Mouse (Mus musculus): Measurements from ENCODE around the gene Tmem189. TPM values are rescaled to one million over a fixed set of nuclear protein-coding genes. Genes with fewer than 3 reads are reported as not detected.

Gene Tmem189
- polyA plus RNA-seq, 1 experiment: 113 TPM

- no peak for TF ChIP-seq CTCF (IDR thresholded peaks at IDR 0.05; ENCODE audit: borderline replicate concordance, insufficient read depth, low read depth, low read length)
- WGBS: 41% methylated on average over 6 of the region's 6 CpGs
- no peak for DNase-seq
- Histone ChIP-seq H3K4me3 (replicated peaks; ENCODE audit: insufficient read depth, low read depth, low read length) (no peak overlapping the region), H3K27me3 (ENCODE audit: control insufficient read depth, insufficient read depth, low read length) (no peaks in the 10 kb centered on the region), H3K4me1 (ENCODE audit: control insufficient read depth, insufficient read depth, low read length) (no peaks in the 10 kb centered on the region), H3K27ac (ENCODE audit: insufficient read depth, low read length) (no peak overlapping the region)
These were observed 21.0 kb upstream of the Tmem189 start for GRCm38 (mm10) chr2:167710574-167710973.

- WGBS: 66% methylated on average over 6 of the region's 6 CpGs
- TF ChIP-seq POLR2A (IDR thresholded peaks at IDR 0.05; ENCODE audit: borderline replicate concordance, insufficient read depth, low read length) (no peak), CTCF (IDR thresholded peaks at IDR 0.05; ENCODE audit: borderline replicate concordance, insufficient read depth, low read depth, low read length) (no peak)
- no peak for DNase-seq
- Histone ChIP-seq H3K27me3 (ENCODE audit: control insufficient read depth, insufficient read depth, low read length) (no peaks in the 10 kb centered on the region), H3K27ac (ENCODE audit: insufficient read depth, low read length) (no peak overlapping the region), H3K4me3 (replicated peaks; ENCODE audit: insufficient read depth, low read depth, low read length) (no peak overlapping the region), H3K4me1 (ENCODE audit: control insufficient read depth, insufficient read depth, low read length) (no peaks in the 10 kb centered on the region)
These were observed 20.3 kb upstream of the Tmem189 start for GRCm38 (mm10) chr2:167709969-167710368.

- Histone ChIP-seq H3K4me3 (replicated peaks; ENCODE audit: insufficient read depth, low read depth, low read length) (no peak overlapping the region), H3K27me3 (ENCODE audit: control insufficient read depth, insufficient read depth, low read length) (no peaks in the 10 kb centered on the region)
These were observed 18.8 kb upstream of the Tmem189 start for GRCm38 (mm10) chr2:167708373-167708772.

GRCm38 (mm10) chr2:167706183-167706939 is 16.7 kb upstream of the Tmem189 start:
- Histone ChIP-seq H3K27me3 (ENCODE audit: control insufficient read depth, insufficient read depth, low read length) (no peaks in the 10 kb centered on the region), H3K4me3 (replicated peaks; ENCODE audit: insufficient read depth, low read depth, low read length) (no peak overlapping the region), H3K4me1 (ENCODE audit: control insufficient read depth, insufficient read depth, low read length) (no peaks in the 10 kb centered on the region), H3K27ac (ENCODE audit: insufficient read depth, low read length) (no peak overlapping the region)
- no peak for DNase-seq
- no peak for TF ChIP-seq POLR2A (IDR thresholded peaks at IDR 0.05; ENCODE audit: borderline replicate concordance, insufficient read depth, low read length)
- TF ChIP-seq CTCF (IDR thresholded peaks at IDR 0.05; ENCODE audit: borderline replicate concordance, insufficient read depth, low read depth, low read length): no peak
- WGBS: 83% methylated on average over 11 of the region's 11 CpGs

More at GRCm38 (mm10) chr2:167708373-167708772, 18.8 kb upstream of the Tmem189 start:
- H3K27ac ChIP-seq (ENCODE audit: insufficient read depth, low read length): no peak overlapping the region
- no peaks in the 10 kb centered on the region for H3K4me1 ChIP-seq (ENCODE audit: control insufficient read depth, insufficient read depth, low read length)
- DNase-seq: no peak
- TF ChIP-seq POLR2A (IDR thresholded peaks at IDR 0.05; ENCODE audit: borderline replicate concordance, insufficient read depth, low read length): no peak
- no peak for TF ChIP-seq CTCF (IDR thresholded peaks at IDR 0.05; ENCODE audit: borderline replicate concordance, insufficient read depth, low read depth, low read length)
- 62% methylated on average over 15 of the region's 15 CpGs for WGBS

GRCm38 (mm10) chr2:167704409-167704808 is 14.8 kb upstream of the Tmem189 start:
- 80% methylated on average over 4 of the region's 4 CpGs for WGBS
- Histone ChIP-seq H3K27me3 (ENCODE audit: control insufficient read depth, insufficient read depth, low read length) (no peaks in the 10 kb centered on the region), H3K4me3 (replicated peaks; ENCODE audit: insufficient read depth, low read depth, low read length) (no peak overlapping the region), H3K4me1 (ENCODE audit: control insufficient read depth, insufficient read depth, low read length) (no peaks in the 10 kb centered on the region), H3K27ac (ENCODE audit: insufficient read depth, low read length) (no peak overlapping the region)
- no peak for TF ChIP-seq CTCF (IDR thresholded peaks at IDR 0.05; ENCODE audit: borderline replicate concordance, insufficient read depth, low read depth, low read length)
- TF ChIP-seq POLR2A (IDR thresholded peaks at IDR 0.05; ENCODE audit: borderline replicate concordance, insufficient read depth, low read length): no peak
- DNase-seq: no peak

GRCm38 (mm10) chr2:167702126-167702525 is 12.5 kb upstream of the Tmem189 start:
- no peak for DNase-seq
- Histone ChIP-seq H3K4me1 (ENCODE audit: control insufficient read depth, insufficient read depth, low read length) (no peaks in the 10 kb centered on the region), H3K27ac (ENCODE audit: insufficient read depth, low read length) (no peak overlapping the region), H3K4me3 (replicated peaks; ENCODE audit: insufficient read depth, low read depth, low read length) (no peak overlapping the region), H3K27me3 (ENCODE audit: control insufficient read depth, insufficient read depth, low read length) (no peaks in the 10 kb centered on the region)
- WGBS: 69% methylated on average over 6 of the region's 6 CpGs
- TF ChIP-seq CTCF (IDR thresholded peaks at IDR 0.05; ENCODE audit: borderline replicate concordance, insufficient read depth, low read depth, low read length) (no peak), POLR2A (IDR thresholded peaks at IDR 0.05; ENCODE audit: borderline replicate concordance, insufficient read depth, low read length) (no peak)

GRCm38 (mm10) chr2:167701472-167701871 is 11.8 kb upstream of the Tmem189 start:
- Histone ChIP-seq H3K27me3 (ENCODE audit: control insufficient read depth, insufficient read depth, low read length) (no peaks in the 10 kb centered on the region), H3K4me3 (replicated peaks; ENCODE audit: insufficient read depth, low read depth, low read length) (no peak overlapping the region), H3K4me1 (ENCODE audit: control insufficient read depth, insufficient read depth, low read length) (no peaks in the 10 kb centered on the region), H3K27ac (ENCODE audit: insufficient read depth, low read length) (no peak overlapping the region)
- TF ChIP-seq CTCF (IDR thresholded peaks at IDR 0.05; ENCODE audit: borderline replicate concordance, insufficient read depth, low read depth, low read length) (no peak), POLR2A (IDR thresholded peaks at IDR 0.05; ENCODE audit: borderline replicate concordance, insufficient read depth, low read length) (no peak)
- WGBS: 80% methylated on average over 5 of the region's 5 CpGs
- DNase-seq: no peak

GRCm38 (mm10) chr2:167700018-167700417 is 10.4 kb upstream of the Tmem189 start:
- Histone ChIP-seq H3K4me1 (ENCODE audit: control insufficient read depth, insufficient read depth, low read length) (no peaks in the 10 kb centered on the region), H3K27ac (ENCODE audit: insufficient read depth, low read length) (no peak overlapping the region), H3K4me3 (replicated peaks; ENCODE audit: insufficient read depth, low read depth, low read length) (no peak overlapping the region), H3K27me3 (ENCODE audit: control insufficient read depth, insufficient read depth, low read length) (no peaks in the 10 kb centered on the region)
- 79% methylated on average over 5 of the region's 5 CpGs for WGBS
- DNase-seq: no peak
- TF ChIP-seq POLR2A (IDR thresholded peaks at IDR 0.05; ENCODE audit: borderline replicate concordance, insufficient read depth, low read length) (no peak), CTCF (IDR thresholded peaks at IDR 0.05; ENCODE audit: borderline replicate concordance, insufficient read depth, low read depth, low read length) (no peak)

Measured in cerebellum, adult 2 months (tissue).